Mouse (Mus musculus): Measurements from ENCODE around the gene Syt7.

Syt7 gene

DNA sequence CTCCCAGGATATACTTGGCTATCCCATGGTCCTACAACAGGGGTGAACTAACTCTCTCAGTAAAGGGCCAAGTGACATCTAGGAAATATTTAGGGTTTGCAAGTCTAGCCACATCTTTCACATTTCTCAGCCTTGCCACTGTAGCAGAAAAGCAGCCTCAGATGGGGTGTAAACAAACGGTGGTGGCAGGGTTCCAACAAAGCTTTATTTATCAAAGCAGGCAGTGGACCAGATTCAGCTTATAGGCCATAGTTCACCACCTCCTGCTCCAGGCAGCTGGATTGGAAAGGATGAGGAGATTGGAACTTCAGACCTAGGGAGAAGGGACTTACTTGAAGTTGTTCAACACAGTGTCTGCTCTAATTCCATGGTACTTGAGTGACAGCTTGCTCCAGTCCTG lies 35.9 kb downstream of the Syt7 start:
- in situ Hi-C loops (cut with MboI, MseI): no loop called here

- in situ Hi-C loops (cut with MboI, MseI): no loop called here
Measured at GRCm38 (mm10) chr19:10425484-10426270, 36.8 kb downstream of the Syt7 start.

DNA sequence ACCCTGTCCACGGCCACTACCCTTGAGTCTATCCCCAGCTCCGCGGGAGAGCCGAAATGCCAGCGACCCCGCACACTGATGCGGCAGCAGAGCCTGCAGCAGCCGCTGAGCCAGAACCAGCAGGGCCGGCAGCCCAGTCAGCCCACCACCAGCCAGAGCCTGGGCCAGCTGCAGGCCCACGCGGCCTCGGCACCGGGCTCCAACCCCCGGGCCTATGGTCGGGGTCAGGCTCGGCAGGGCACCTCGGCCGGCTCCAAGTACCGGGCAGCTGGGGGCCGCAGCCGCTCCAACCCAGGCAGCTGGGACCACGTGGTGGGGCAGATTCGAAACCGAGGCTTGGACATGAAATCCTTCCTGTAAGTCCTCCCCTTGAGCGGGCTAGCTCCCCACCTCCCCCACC lies 37.4 kb downstream of the Syt7 start:
- in situ Hi-C loops (cut with MboI, MseI): no loop called here

DNA sequence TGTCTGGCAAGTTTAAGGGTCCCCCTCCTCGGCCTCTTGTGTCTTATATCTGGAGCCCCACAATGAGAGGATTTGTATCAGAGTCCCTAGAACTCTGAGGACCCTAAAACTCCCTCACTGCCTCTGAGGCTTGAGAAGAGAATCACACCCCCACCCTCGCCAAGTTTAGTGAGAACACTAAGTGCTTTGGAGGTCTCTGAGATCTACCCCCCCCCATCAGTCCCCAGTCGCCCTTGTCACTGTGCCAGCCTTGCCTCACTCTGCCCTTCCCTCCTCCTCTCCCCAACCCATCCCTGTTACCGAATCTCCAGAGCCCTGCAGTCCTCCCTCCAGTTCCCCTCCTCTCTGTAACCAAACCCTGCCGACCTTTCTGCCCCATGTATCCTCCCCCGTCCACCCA lies 37.9 kb downstream of the Syt7 start:
- in situ Hi-C loops (cut with MboI, MseI): no loop called here

- in situ Hi-C loops (cut with MboI, MseI): no loop called here
Measured at GRCm38 (mm10) chr19:10427431-10427830, 38.5 kb downstream of the Syt7 start.

- in situ Hi-C loops (cut with MboI, MseI): no loop called here
Measured at GRCm38 (mm10) chr19:10429371-10429770, 40.5 kb downstream of the Syt7 start.

DNA sequence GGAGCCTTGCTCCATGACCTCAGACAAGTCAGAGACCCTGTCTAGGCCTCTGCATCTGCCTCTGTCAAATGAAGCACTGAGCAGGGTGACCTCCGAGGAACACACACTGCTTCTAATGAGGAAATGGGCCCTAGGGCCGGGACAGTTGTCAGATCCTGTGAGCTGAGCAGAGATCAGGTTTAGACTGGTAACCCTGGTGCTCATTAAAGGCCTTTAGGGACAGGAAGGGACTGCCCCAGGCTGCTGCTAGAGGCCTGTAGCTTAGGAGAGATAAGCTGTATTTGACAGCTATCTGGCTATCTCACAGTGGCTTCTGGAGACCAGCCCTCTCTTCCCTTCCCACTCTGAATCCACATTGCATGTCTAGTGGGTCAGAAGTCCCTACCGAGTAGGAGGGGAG lies 42.5 kb downstream of the Syt7 start:
- in situ Hi-C loops (cut with MboI, MseI): loop anchor here (5.0 kb wide), 1 partner anchor 89 kb away; no protein-coding TSS in a partner anchor

DNA sequence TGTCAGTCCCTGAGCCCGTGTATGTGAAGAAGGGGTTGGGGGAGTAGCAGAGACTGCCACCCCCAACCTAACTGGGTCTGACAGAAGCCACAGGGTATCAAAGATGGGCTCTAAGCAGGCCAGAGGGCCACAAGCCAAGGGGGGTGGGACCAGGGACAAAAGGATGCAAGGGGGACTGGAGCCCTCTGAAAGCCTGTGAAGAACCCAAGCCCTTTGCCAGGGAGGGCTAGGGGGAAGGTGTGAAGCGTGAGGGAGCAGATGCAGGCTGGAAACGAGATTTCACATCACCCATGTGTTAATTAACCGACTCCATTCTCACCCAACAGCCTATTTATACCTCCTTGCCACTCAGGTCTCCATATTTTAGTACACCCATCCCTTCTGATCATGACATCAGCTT lies 43.0 kb downstream of the Syt7 start:
- in situ Hi-C loops (cut with MboI, MseI): loop anchor here (5.0 kb wide), 1 partner anchor 90 kb away; no protein-coding TSS in a partner anchor

- in situ Hi-C loops (cut with MboI, MseI): loop anchor here (5.0 kb wide), 1 partner anchor 91 kb away; no protein-coding TSS in a partner anchor
Measured at GRCm38 (mm10) chr19:10433225-10433624, 44.3 kb downstream of the Syt7 start.

DNA sequence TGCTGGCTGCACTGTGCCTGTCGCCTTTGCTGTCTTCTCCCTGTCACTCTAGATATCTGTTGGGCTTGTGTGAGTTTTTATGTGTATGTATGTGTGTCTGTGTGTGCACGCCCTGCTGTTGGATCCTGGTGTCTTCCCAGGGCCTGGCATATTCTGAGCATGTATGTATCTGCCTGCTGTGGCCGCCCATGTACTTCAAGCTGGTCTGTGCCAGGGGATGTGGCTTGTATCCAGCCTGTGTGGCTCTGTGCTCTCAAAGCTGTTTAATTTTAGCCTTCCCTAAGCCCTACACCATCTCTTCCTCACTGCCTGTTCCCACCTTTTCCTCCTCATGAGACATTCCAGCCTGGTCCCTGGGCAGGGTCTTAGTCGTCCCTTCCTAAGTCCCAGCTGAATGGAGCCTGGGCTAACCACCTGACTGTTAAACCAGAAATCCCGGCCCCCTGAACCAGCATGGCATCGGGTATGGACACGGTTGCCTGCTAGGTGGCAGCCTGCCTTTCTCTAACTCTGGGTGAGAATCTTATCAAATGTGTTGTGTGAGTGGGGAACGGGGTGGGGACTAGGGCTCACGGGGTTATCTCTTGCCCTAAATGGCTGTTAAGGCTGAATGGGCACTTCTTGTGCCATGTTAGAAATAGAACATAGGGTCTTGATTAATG lies 45.1 kb downstream of the Syt7 start:
- in situ Hi-C loops (cut with MboI, MseI): loop anchor here (5.0 kb wide), 1 partner anchor 92 kb away; no protein-coding TSS in a partner anchor

DNA sequence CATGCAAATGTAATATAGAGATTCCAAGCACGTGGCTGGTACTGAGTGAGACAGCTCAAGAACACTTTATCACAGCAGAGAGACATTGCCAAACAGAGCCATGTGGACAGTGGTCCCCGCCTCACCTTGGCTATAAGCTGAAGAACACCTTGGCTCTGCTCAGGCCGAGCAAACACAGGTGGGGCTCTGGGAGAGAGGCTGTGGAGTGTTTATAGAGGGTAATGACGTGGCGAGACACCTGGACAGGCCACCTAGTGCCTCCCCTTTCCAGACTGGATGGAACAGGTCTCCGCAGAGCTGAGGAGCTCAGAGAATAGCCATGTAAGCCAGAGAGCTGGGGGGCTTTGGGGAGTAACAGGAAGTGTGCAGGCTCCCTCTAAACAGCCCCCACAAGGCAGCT lies 46.0 kb downstream of the Syt7 start:
- in situ Hi-C loops (cut with MboI, MseI): loop anchor here (5.0 kb wide), 1 partner anchor 93 kb away; no protein-coding TSS in a partner anchor

DNA sequence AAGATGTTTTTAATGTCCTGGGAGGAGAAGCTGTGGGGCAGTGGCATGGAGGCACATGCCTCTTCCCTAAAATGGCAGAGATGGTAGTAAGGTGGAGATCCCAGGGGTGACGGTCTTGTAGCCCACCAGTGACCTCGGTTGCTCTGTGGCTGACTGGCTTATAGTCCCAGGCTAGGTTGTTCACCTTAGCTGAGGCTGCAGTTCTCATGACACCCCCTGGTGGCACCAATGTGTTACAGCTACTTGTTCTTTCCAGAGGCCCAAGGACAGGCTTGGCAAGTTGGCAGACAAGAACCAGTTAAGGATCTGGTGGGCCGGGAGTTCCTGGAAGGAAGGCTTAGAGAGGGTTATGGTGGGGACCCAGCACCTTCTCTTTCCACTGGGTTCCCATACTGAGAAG lies 47.0 kb downstream of the Syt7 start:
- in situ Hi-C loops (cut with MboI, MseI): no loop called here

DNA sequence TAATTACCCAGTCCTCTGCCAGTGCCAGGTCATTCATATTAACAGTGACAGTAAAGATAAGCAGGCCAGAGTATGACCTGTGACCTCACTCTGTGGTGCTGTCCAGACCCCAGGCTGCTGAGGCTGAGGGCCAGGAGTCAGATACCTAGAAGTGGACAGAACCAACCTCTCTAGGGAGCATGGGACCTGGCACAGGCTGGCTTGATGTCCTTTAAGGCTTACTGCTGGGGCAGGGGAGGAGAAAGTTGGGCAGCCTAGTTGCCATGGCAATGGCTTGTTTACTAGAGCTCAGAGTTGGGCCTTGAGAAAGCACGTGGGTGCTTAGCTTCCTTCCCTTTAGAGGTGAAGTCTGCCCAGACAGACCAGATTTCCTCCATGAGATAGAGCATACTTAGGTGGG lies 47.8 kb downstream of the Syt7 start:
- in situ Hi-C loops (cut with MboI, MseI): no loop called here

- in situ Hi-C loops (cut with MboI, MseI): no loop called here
Measured at GRCm38 (mm10) chr19:10437521-10437920, 48.6 kb downstream of the Syt7 start.

- in situ Hi-C loops (cut with MboI, MseI): no loop called here
Measured at GRCm38 (mm10) chr19:10444685-10445369, 55.9 kb downstream of the Syt7 start.

- in situ Hi-C loops (cut with MboI, MseI): no loop called here
Measured at GRCm38 (mm10) chr19:10448275-10448674, 59.4 kb downstream of the Syt7 start.

- in situ Hi-C loops (cut with MboI, MseI): no loop called here
Measured at GRCm38 (mm10) chr19:10449190-10449589, 60.3 kb downstream of the Syt7 start.

- in situ Hi-C loops (cut with MboI, MseI): loop anchor here (5.0 kb wide), 1 partner anchor 38 kb away; no protein-coding TSS in a partner anchor
Measured at GRCm38 (mm10) chr19:10449708-10450107, 60.8 kb downstream of the Syt7 start.

DNA sequence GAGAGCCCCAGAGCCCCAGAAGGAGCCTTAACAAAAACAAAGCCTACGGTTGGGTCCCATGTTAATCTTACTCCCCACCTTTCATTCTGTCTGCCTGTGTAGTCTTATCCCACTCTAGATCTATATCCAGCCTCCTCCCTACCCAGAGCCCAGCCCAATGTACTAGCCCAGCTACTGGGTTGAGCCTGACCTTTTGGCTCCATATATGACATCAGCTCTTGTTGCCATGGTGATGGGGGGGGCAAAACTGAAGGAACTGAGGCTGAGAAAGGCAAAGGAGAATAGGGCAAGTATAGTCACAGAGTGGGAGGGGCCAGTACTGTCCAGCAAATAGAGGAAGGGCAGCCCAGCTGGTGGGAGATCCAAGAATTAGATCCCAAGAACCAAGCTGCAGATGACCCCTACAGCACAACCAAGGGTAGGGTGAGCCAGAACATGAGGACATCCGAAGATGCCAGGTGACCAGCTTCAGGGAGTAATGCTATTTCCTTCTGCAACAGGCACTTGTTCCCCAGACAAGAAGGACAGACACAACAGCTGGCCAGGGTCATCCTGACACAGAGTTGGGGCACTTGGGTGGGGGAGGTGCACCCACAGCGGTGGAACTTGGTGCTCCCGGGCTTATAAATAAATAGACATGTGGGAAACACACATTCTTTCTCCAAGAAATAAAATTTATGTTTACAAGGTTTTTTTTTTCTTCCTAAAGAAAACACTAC lies 66.0 kb downstream of the Syt7 start:
- in situ Hi-C loops (cut with MboI, MseI): loop anchor here (5.0 kb wide), 1 partner anchor 32 kb away; no protein-coding TSS in a partner anchor

DNA sequence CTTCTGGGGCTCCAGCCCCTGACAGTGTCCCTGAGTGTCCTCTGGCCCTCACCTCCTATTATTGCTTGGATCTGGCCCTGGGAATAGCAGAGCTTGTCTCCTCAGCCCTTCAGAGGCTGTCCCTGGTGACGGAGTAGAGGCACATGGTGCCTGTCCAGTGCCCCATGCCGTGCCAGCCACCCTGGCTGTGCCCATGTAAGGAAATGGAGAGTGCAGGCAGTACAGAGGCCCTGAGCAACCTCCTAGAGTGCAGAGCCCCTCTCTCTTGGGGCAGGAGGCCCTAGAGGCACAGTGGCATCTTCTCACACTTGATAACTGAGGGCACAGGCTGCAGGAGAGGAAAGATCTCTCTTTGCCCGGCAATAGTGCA lies 66.5 kb downstream of the Syt7 start:
- in situ Hi-C loops (cut with MboI, MseI): no loop called here

DNA sequence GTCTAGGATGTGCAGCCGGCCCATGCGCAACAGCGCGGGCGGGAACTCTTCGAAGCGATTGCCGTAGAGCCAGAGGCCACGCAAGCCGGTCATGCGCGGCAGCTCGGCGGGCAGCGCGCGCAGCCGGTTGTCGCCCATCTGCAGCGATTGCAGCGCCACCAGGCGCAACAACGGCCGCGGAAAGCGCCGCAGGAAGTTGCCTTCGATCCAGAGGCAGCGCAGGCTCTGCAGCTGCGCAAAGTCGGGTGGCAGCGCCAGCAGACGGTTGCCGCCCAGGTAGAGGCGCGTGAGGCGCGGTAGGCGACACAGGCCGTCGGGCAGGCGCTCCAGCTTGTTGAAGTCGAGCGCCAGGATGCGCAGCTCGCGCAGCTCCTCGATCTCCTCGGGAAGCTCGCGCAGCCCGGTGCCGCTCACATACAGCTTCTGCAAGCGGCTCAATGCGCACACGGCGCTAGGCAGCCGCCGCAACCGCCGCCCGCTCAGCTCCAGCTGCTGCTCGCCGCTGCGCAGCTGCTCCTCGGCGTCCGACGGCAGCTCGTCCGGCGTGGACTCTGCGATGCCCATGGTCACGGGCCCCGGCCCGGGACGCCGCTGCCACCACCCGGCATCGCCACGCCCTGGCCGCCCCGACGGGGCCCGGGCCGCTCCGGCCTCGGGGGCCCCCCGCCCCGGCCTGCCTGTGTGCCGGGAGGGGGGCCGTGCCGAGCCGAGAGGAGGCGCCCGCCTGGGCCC lies 68.0 kb downstream of the Syt7 start, which contains the start of gene Lrrc10b:
Gene Lrrc10b, minus strand, starts transcription at position 722 of the 732 bp plus-strand sequence.
- in situ Hi-C loops (cut with MboI, MseI): no loop called here
